Comparison of ENCODE assay signal across 8 mouse cellular contexts in genomic region chr6:122810022-122810614, GRCm38 (mm10). TPM values are rescaled to one million over a fixed set of nuclear protein-coding genes. Genes with fewer than 3 reads are reported as not detected.
DNase-seq lines count a peak whose midpoint lies in the region; ATAC-seq and TF ChIP-seq lines count a peak whose summit lies in the region.

No protein-coding gene starts in this region.

- TF ChIP-seq CTCF in liver, adult 2 months (IDR thresholded peaks at IDR 0.05; ENCODE audit: low read depth, low read length): no peak

- H3K4me2 ChIP-seq in liver, embryonic 16.5 days (ENCODE audit: low read depth, low read length): peak overlapping the region; percentile 87

- no peaks in the 10 kb centered on the region for H3K9me3 ChIP-seq in liver, embryonic 16.5 days (replicated peaks; ENCODE audit: control insufficient read depth, low read length)

- H3K27me3 ChIP-seq in liver, adult 2 months (ENCODE audit: control insufficient read depth, insufficient read depth, low read length): no peaks in the 10 kb centered on the region
- H3K27me3 ChIP-seq in liver, embryonic 16.5 days (ENCODE audit: control insufficient read depth, insufficient read depth, low read depth, low read length): no peaks in the 10 kb centered on the region

- WGBS in liver, adult 2 months: 5% methylated on average over 11 of the region's 11 CpGs
- 1% methylated on average over 11 of the region's 11 CpGs for WGBS in liver, embryonic 16.5 days (ENCODE audit: insufficient replicate concordance)

- DNase-seq in liver, adult 2 months (ENCODE audit: extremely low read depth, low read depth, low spot score): no peak
- no peak for DNase-seq in liver
- peak; percentile 27 for DNase-seq in forelimb bud, embryonic 11.5 days (ENCODE audit: low read depth, low spot score)
- peak; percentile 87 for DNase-seq in thymus, postnatal 0 days (ENCODE audit: low spot score)
- DNase-seq in left cerebral cortex, adult 8-10 months (ENCODE audit: low spot score in 2 of 2): no peak
- no peak for DNase-seq in frontal cortex, postnatal 36 days (ENCODE audit: low spot score in 2 of 2)

- H3K4me3 ChIP-seq in liver, adult 2 months (ENCODE audit: insufficient read depth, low read depth, low read length): peak overlapping the region; percentile 25
- peak overlapping the region; percentile 76 for H3K4me3 ChIP-seq in liver, embryonic 16.5 days (ENCODE audit: low read depth, low read length)

- no peaks in the 10 kb centered on the region for H3K36me3 ChIP-seq in liver, adult 2 months (ENCODE audit: control insufficient read depth, insufficient read depth, low read length)
- H3K36me3 ChIP-seq in liver, embryonic 16.5 days (ENCODE audit: control insufficient read depth, insufficient read depth): no peaks in the 10 kb centered on the region

- peak; percentile 47 for ATAC-seq in activated CD4-positive, CD25-positive, alpha-beta regulatory T cell, adult 4 months
- ATAC-seq in liver, embryonic 16.5 days (ENCODE audit: low read depth): no peak

- no peak for TF ChIP-seq POLR2A in liver, adult 2 months (IDR thresholded peaks at IDR 0.05; ENCODE audit: extremely low read depth, insufficient read depth, low read length)

- peak overlapping the region; percentile 48 for H3K9ac ChIP-seq in liver, adult 2 months (ENCODE audit: low read depth, low read length)
- peak overlapping the region; percentile 72 for H3K9ac ChIP-seq in liver, embryonic 16.5 days (ENCODE audit: low read depth, low read length)

- no peaks in the 10 kb centered on the region for H3K79me2 ChIP-seq in liver, adult 2 months (ENCODE audit: control insufficient read depth, insufficient read depth, low read length)

- H3K4me1 ChIP-seq in liver, adult 2 months (ENCODE audit: control insufficient read depth, insufficient read depth, low read length): peaks cover 2% of the 10 kb centered on the region; the same call in 1 of the 2 replicates
- H3K4me1 ChIP-seq in liver, embryonic 16.5 days (ENCODE audit: control insufficient read depth, low read depth, low read length): peaks cover 21% of the 10 kb centered on the region

- peak overlapping the region; percentile 66 for H3K27ac ChIP-seq in liver, adult 2 months (replicated peaks; ENCODE audit: insufficient read depth, low read depth, low read length)
- H3K27ac ChIP-seq in liver, embryonic 16.5 days (ENCODE audit: low read length): peak overlapping the region; percentile 100

RNA-seq across cellular contexts. Expression of gene Slc2a3, which starts 8.7 kb away (rescaled TPM):
- 0.28 and 0.40 TPM in 2 replicates for total RNA-seq in liver, adult 2 months (2014; rRNA removed)
- polyA plus RNA-seq in liver, adult 2 months (2012; rRNA removed): 0.22 and 0.66 TPM in 2 replicates
- polyA plus RNA-seq in activated CD4-positive, CD25-positive, alpha-beta regulatory T cell, adult 4 months (2017; shearing (Covaris generic)): 10 to 100 TPM; 64.2 to 69.4 TPM
- polyA plus RNA-seq in liver, embryonic 16.5 days (2015; fragmentation: Nextera tagmentation; extraction: Ambion mirVana): 12.2 and 13.0 TPM in 2 replicates
- polyA plus RNA-seq in thymus, postnatal 0 days (2015; fragmentation: Nextera tagmentation; extraction: Ambion mirVana): 12.8 and 13.0 TPM in 2 replicates
- 100 to 1,000 TPM in 3 of 4 experiments, 10 to 100 TPM in 1; 95.5 to 112 (median 107) TPM for total RNA-seq in left cerebral cortex, adult 8-10 months (2022)

RNA-seq across cellular contexts. Expression of gene Foxj2, which starts 9.6 kb away (rescaled TPM):
- total RNA-seq in liver, adult 2 months (2014; rRNA removed): 1.7 and 2.3 TPM in 2 replicates
- 3.1 and 3.3 TPM in 2 replicates for polyA plus RNA-seq in liver, adult 2 months (2012; rRNA removed)
- polyA plus RNA-seq in activated CD4-positive, CD25-positive, alpha-beta regulatory T cell, adult 4 months (2017; shearing (Covaris generic)): 1 to 10 TPM; 6.6 to 8.7 TPM
- polyA plus RNA-seq in liver, embryonic 16.5 days (2015; fragmentation: Nextera tagmentation; extraction: Ambion mirVana): 1.3 and 1.5 TPM in 2 replicates
- polyA plus RNA-seq in thymus, postnatal 0 days (2015; fragmentation: Nextera tagmentation; extraction: Ambion mirVana): 3.0 and 3.2 TPM in 2 replicates
- 10 to 100 TPM; 27.5 to 28.4 (median 28.0) TPM for total RNA-seq in left cerebral cortex, adult 8-10 months (2022)

RNA-seq across cellular contexts. Expression of gene C3ar1, which starts 45.8 kb away (rescaled TPM):
- total RNA-seq in liver, adult 2 months (2014; rRNA removed): 1.5 and 1.6 TPM in 2 replicates
- 0.66 and 0.99 TPM in 2 replicates for polyA plus RNA-seq in liver, adult 2 months (2012; rRNA removed)
- under 1 TPM in 1 of 2 experiments, not detected in 1; 0.60 TPM for polyA plus RNA-seq in activated CD4-positive, CD25-positive, alpha-beta regulatory T cell, adult 4 months (2017; shearing (Covaris generic))
- polyA plus RNA-seq in liver, embryonic 16.5 days (2015; fragmentation: Nextera tagmentation; extraction: Ambion mirVana): 0.99 and 1.1 TPM in 2 replicates
- polyA plus RNA-seq in thymus, postnatal 0 days (2015; fragmentation: Nextera tagmentation; extraction: Ambion mirVana): 1.9 and 2.2 TPM in 2 replicates
- total RNA-seq in left cerebral cortex, adult 8-10 months (2022): 1 to 10 TPM in 3 of 4 experiments, under 1 TPM in 1; 0.78 to 6.1 (median 2.8) TPM

Comparison
In these comparisons a context has a peak if more than half of its experiments do, and no peak if none do; other contexts are left out.
1. DNase-seq: peak in forelimb bud, embryonic 11.5 days (single experiment) and thymus, postnatal 0 days (single experiment); none in liver, adult 2 months (single experiment), liver (single experiment), left cerebral cortex, adult 8-10 months (0 of 2) and frontal cortex, postnatal 36 days (0 of 2).